Mouse (Mus musculus): ENCODE data around the gene Adgrg3.

Gene Adgrg3

GRCm38 (mm10) chr8:95017451-95017850, at the start of gene Adgrg3:
Gene Adgrg3 (plus strand): TSS chr8:95017692.
- DNase-seq (ENCODE audit: low spot score in 2 of 2): no peak

- no peak for DNase-seq (ENCODE audit: low spot score in 2 of 2)
These were observed 44.2 kb upstream of the Adgrg3 start for GRCm38 (mm10) chr8:94973270-94973669.

GRCm38 (mm10) chr8:94973786-94974185, 43.7 kb upstream of the Adgrg3 start:
- DNase-seq (ENCODE audit: low spot score in 2 of 2): no peak

GRCm38 (mm10) chr8:94974467-94975165, 42.9 kb upstream of the Adgrg3 start, which contains the start of gene Adgrg1:
Gene Adgrg1 (plus strand): TSS chr8:94974751.
- no peak for DNase-seq (ENCODE audit: low spot score in 2 of 2)

- no peak for DNase-seq (ENCODE audit: low spot score in 2 of 2)
These were observed 40.7 kb upstream of the Adgrg3 start for GRCm38 (mm10) chr8:94976651-94977417.

- DNase-seq (ENCODE audit: low spot score in 2 of 2): no peak
These were observed 39.4 kb upstream of the Adgrg3 start for GRCm38 (mm10) chr8:94978131-94978530.

- no peak for DNase-seq (ENCODE audit: low spot score in 2 of 2)
These were observed 38.7 kb upstream of the Adgrg3 start for GRCm38 (mm10) chr8:94978593-94979319.

GRCm38 (mm10) chr8:94980176-94980575, 37.3 kb upstream of the Adgrg3 start:
- DNase-seq (ENCODE audit: low spot score in 2 of 2): no peak

GRCm38 (mm10) chr8:94980976-94981375, 36.5 kb upstream of the Adgrg3 start:
- no peak for DNase-seq (ENCODE audit: low spot score in 2 of 2)

- DNase-seq (ENCODE audit: low spot score in 2 of 2): no peak
These were observed 35.6 kb upstream of the Adgrg3 start for GRCm38 (mm10) chr8:94981848-94982247.

GRCm38 (mm10) chr8:94983146-94983545, 34.3 kb upstream of the Adgrg3 start:
- no peak for DNase-seq (ENCODE audit: low spot score in 2 of 2)

GRCm38 (mm10) chr8:94983881-94984516, 33.5 kb upstream of the Adgrg3 start:
- DNase-seq (ENCODE audit: low spot score in 2 of 2): peak; percentile 64 to 75

GRCm38 (mm10) chr8:94985023-94985422, 32.5 kb upstream of the Adgrg3 start:
- no peak for DNase-seq (ENCODE audit: low spot score in 2 of 2)

GRCm38 (mm10) chr8:94986676-94987075, 30.8 kb upstream of the Adgrg3 start:
- peak; percentile 55 to 57 for DNase-seq (ENCODE audit: low spot score in 2 of 2)

GRCm38 (mm10) chr8:94987553-94987952, 29.9 kb upstream of the Adgrg3 start:
- DNase-seq (ENCODE audit: low spot score in 2 of 2): no peak

- DNase-seq (ENCODE audit: low spot score in 2 of 2): no peak
These were observed 28.9 kb upstream of the Adgrg3 start for GRCm38 (mm10) chr8:94988619-94989018.

GRCm38 (mm10) chr8:94989711-94990110, 27.8 kb upstream of the Adgrg3 start:
- no peak for DNase-seq (ENCODE audit: low spot score in 2 of 2)

- DNase-seq (ENCODE audit: low spot score in 2 of 2): no peak
These were observed 26.7 kb upstream of the Adgrg3 start for GRCm38 (mm10) chr8:94990598-94991453.

- no peak for DNase-seq (ENCODE audit: low spot score in 2 of 2)
These were observed 26.0 kb upstream of the Adgrg3 start for GRCm38 (mm10) chr8:94991454-94991994.

GRCm38 (mm10) chr8:94992010-94992409, 25.5 kb upstream of the Adgrg3 start:
- DNase-seq (ENCODE audit: low spot score in 2 of 2): no peak

- DNase-seq (ENCODE audit: low spot score in 2 of 2): peak in 1 of 2 experiments; percentile 73
These were observed 25.0 kb upstream of the Adgrg3 start for GRCm38 (mm10) chr8:94992534-94992933.

Measured in frontal cortex, postnatal 36 days (tissue).